Mouse (Mus musculus): ENCODE measurements around the gene Gm4846.
"Not testable (repeated sequence)": the region's sequence is repeated elsewhere in the genome, so short reads cannot be mapped to it uniquely, and the experiment has no call there.

Gene Gm4846

GRCm38 (mm10) chr1:166497488-166497887, at the start of gene Gm4846:
TSS of gene Gm4846 (minus strand) at chr1:166497588.
- not testable (repeated sequence) for DNase-seq

GRCm38 (mm10) chr1:166531521-166531920, 34.1 kb upstream of the Gm4846 start:
- DNase-seq, result not testable (repeated sequence)

DNA sequence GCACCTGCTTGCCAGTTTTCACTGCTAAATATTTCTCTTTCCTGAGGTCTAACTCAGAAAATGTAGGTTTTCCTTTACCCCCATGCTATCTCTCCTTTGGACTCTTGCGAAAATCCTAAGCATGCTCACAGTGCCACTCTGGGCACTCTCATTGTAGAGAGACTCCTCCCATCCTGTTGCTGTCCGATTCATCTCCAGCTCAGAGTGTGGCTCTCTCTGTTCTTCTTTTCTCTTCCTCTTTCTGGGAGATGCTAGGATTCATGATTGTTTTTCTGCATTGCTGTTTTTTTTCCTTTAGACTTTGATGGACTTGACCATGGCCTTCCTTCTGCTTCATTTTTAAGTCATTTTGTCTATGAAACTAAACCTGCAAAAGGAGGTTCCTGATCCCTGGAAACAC, 27.3 kb upstream of the Gm4846 start:
- not testable (repeated sequence) for DNase-seq

DNA sequence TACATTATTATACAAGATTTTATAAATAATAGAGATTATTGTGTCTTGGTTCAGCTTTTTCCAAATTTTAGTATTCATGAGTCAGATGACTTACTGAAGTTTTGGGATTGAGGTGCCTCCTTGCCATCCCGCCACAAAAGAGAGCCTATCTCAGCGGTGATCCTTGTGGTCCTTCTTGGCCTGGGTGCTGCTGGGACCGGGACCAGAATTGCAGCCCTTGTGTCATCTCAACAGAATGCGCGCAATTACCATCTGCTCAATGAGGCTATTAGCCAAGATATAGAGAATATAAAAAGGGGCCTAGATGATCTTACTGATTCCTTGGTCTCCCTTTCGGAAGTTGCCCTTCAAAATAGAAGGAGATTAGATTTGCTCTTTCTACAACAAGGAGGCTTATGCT, 22.2 kb upstream of the Gm4846 start:
- DNase-seq, result not testable (repeated sequence)

DNA sequence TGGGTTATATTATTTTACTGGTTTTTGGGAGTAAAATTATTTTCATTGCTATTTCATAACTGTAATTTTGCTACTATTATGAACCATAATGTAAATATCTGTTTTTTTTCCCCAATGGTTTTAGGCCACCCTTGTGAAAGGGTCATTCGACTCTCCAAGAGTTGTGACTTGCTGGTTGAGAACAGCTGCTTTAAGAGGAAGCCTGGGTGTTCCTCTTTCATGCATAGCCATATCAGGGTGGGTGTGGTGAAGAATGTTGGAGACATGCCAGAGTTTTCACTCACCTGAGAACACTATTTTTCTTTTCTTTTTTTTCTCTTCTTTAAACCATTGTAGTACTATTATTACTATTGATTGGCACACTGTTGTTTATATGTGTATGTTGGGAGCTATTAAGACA, 19.2 kb upstream of the Gm4846 start:
- DNase-seq, result no peak

DNA sequence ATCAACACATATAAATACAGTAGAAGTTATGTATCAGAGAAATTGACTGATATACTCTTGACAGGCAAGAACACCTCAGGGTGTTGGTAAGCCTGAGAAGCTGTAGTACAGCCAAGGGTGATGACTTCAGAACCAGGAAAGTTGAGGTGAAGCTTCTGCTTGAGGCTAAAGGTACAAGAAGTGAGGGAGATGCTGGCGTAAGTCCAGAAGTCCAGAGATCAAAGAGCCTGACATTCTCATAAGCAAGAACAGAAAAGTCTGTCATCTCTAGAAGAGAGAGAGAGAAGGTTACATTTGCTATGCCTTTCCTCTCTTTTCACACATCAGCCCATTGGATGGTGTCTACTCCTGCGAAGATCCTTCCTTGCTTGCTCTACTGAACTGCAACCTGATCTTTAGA, 6.8 kb upstream of the Gm4846 start:
- DNase-seq, result not testable (repeated sequence)

GRCm38 (mm10) chr1:166479503-166479902, 17.9 kb downstream of the Gm4846 start:
- no peak for DNase-seq

DNA sequence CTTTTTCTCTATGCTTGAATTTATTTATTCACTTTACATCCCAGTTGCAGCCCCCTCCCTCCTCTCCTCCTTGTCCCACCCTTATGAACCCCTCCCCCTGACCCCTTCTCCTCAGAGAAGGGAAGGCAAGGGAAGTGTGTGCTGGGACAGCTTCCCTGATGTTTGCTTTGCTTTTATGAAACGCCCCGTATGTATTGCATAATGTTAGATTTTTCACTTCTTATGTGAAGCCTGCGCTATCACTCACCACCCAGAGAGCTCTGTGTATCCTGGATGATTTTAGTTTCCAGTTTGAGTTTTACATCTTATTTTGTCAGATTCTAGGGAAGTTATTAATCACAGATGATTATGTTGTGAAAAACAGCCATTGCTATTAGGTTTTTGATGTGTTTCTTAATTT, 30.2 kb downstream of the Gm4846 start:
- no peak for DNase-seq

DNA sequence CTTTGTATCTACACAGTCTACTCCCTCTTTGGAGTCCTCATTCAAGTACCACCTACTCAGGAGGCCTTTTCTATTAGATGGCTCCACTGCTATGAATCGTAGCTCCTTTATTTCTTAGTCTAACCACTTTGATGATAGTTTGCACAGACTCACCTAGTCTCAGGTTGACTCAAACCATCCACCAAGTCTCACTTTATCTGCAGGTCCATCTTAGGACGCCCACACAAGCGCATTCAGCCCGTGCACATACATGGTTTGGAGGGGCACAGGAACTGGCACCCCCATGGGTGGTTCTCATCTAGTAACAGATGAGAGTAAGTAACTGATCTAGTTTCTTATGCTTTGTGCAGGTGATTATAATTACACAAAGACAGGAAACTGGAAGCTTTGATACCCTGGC, 34.8 kb downstream of the Gm4846 start:
- no peak for DNase-seq

- DNase-seq, result no peak
Measured at GRCm38 (mm10) chr1:166441992-166442391, 55.4 kb downstream of the Gm4846 start.

- DNase-seq, result no peak
Measured at GRCm38 (mm10) chr1:166439426-166439825, 58.0 kb downstream of the Gm4846 start.

Data from thymus, postnatal 14 days (tissue).